Comparison of ENCODE assay signal across 14 mouse cellular contexts in genomic region chr5:100224773-100225363, GRCm38 (mm10).
"Had no signal": no experiment of that assay in that cellular context is flagged by ENCODE, and none has a peak within 500 bp of the region (broad histone marks: within the 10 kb centered on the region; RNA-seq: fewer than 3 reads in every experiment).

No protein-coding gene starts in this region.

- H3K4me1 ChIP-seq: stomach, embryonic 15.5 days had no signal

- ATAC-seq: midbrain, embryonic 13.5 days had no signal

- H3K27me3 ChIP-seq: liver, embryonic 13.5 days; midbrain, embryonic 13.5 days; neural tube, embryonic 13.5 days; stomach, embryonic 15.5 days had no signal

- H3K9ac ChIP-seq: liver, embryonic 13.5 days; midbrain, embryonic 13.5 days; neural tube, embryonic 13.5 days; stomach, embryonic 15.5 days had no signal

- H3K9me3 ChIP-seq: liver, embryonic 13.5 days; midbrain, embryonic 13.5 days; neural tube, embryonic 13.5 days; stomach, embryonic 15.5 days had no signal

- H3K27ac ChIP-seq: kidney, postnatal 0 days; left cerebral cortex, adult 2 months; liver, embryonic 13.5 days; midbrain, embryonic 13.5 days; neural tube, embryonic 13.5 days; stomach, embryonic 15.5 days had no signal

- H3K4me3 ChIP-seq: left cerebral cortex, adult 2 months; liver, embryonic 13.5 days; midbrain, embryonic 13.5 days; neural tube, embryonic 13.5 days; stomach, embryonic 15.5 days had no signal

- DNase-seq: kidney, adult 2 months; layer of hippocampus, postnatal 36 days; liver, embryonic 13.5 days; lung, adult 2 months; lung, postnatal 14 days; lung, postnatal 4 days; right cerebral cortex, postnatal 25 days; spleen, adult 18-20 months; thymus, postnatal 25 days had no signal

- H3K36me3 ChIP-seq: liver, embryonic 13.5 days; midbrain, embryonic 13.5 days; neural tube, embryonic 13.5 days; stomach, embryonic 15.5 days had no signal

- H3K4me2 ChIP-seq: liver, embryonic 13.5 days; midbrain, embryonic 13.5 days; neural tube, embryonic 13.5 days; stomach, embryonic 15.5 days had no signal
